Mouse (Mus musculus): ENCODE measurements around the gene Grip1.

Gene Grip1

DNA sequence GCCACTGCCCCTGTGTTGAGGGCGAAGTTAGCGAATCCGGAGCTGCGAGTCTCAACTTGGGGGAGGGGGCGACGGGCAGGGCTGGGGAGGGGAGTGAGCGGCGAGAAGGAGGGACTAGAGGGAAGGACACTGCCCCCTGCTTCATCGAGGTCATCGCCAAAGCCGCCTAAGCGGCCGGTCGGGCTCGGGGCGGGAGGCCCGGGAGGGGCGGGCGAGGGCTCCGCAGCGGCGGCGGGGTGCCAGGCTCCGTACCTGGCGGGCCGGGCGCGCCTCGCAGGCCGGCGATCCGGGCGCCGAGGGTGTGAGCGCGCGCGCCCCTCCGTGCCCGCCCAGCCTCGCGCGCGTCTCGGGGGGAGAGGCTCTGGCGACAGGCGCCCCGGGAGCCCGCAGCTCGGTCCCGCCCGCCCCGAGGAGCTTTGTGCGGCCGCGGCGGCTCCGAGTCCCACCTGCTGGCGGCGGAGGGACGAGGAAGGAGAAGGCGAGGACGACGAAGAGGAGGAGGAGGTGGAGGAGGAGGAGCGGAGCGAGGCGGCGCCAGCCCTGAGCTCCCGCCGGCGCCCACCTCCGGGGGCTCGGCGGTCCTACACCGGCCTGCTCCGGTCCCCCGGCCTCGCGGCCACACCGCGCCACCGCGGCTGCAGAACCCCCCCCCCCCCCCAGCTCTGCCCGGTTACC, at the start of gene Grip1:
Gene Grip1, plus strand, starts transcription at position 400 of the 675 bp plus-strand sequence.
- DNase-seq: peak; percentile 19

DNA sequence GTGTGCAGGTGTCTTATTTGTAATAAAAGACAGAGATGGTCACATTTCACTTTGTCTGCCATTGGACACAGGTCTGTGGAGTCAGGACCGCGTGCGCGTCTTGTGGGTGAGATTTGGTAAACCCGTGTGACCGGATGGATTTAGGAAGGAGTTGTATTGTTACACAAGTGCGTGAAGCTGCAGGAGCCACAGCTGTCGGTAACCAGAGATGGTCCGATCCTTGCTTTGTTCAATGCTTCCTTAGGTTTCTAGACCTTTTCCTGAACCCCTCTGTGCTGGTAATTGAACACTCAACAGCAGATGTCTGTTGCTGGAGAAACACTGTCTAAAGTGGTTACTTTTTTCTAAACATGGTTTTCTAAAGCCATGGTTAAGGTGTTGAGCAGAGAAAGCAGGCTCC, 48.5 kb upstream of the Grip1 start:
- DNase-seq: no peak

DNA sequence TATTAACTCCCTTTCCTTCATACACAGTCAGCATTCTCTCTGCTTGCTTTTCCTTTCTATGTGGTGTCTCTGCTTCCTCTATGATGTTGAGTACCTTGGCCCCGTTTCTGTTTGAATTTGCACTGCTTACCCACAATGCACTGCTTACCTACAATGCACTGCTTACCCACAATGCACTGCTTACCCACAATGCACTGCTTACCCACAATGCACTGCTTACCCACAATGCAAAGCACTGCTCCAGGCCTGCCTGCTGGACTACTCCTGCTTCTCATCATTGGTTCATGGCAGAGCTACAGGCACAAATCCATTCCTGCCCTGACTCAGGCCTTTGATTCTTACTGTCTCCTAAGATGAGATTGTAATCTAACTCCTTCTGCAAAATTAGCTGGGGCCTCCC, 48.0 kb upstream of the Grip1 start:
- DNase-seq: no peak

DNA sequence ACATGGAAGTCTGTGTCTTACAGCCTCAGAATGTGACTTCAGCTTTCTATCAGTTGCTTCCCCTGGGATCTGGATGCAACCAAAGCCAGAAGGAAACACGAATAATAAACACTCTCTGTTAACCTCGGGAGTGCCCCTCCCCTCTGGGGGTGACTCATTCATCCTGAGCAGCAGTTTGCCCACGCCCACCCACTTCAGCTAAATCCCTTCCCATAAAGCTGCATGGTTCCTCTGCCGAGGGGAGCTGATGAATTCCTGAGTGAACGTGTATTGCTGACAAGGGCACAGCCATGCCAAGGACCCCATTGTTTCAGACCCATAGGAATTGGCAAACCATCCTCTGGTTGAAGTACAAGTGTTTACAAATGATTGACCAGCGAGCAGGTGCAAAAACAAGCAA, 45.3 kb upstream of the Grip1 start:
- DNase-seq: peak; percentile 3

- DNase-seq: no peak
Measured at GRCm38 (mm10) chr10:119413238-119413637, 40.4 kb upstream of the Grip1 start.

GRCm38 (mm10) chr10:119415106-119415505, 38.5 kb upstream of the Grip1 start:
- DNase-seq: no peak

GRCm38 (mm10) chr10:119421418-119421817, 32.2 kb upstream of the Grip1 start:
- DNase-seq: no peak

DNA sequence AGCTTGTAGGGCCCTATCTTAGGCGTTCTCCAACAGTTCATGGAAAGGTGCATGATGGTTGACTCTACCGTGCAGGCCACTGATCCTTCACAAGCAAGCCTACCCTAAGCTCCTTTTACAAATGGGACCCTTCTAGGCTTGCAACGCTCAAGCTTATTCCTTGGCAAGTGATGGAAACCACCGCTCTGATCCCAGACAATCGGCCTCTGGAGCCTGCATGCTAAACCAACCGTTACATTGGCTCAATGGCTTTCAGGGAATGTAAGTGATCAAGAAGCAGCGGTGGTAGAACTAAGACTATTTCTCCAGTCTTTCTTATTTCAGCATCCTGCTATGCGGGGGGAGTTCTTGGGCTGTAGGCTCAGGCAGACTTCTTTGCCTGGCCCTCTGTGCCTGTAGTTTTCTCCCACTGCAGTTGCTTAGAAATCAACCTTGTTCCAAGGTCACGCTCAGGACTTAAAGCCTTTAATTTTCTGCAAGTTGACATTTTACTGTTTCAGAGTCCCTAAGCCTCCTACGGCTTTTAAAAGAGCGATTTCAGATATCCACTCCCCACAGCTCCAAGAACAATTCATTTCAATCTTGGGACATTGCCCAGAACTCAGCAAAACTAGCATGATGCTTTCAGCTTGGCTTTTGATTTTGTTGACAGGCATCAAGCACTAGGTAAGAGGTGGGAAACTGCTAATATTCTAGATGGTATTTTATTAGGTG, 29.7 kb upstream of the Grip1 start:
- DNase-seq: no peak

GRCm38 (mm10) chr10:119427653-119428052, 26.0 kb upstream of the Grip1 start:
- no peak for DNase-seq

GRCm38 (mm10) chr10:119428106-119428505, 25.5 kb upstream of the Grip1 start:
- no peak for DNase-seq

DNA sequence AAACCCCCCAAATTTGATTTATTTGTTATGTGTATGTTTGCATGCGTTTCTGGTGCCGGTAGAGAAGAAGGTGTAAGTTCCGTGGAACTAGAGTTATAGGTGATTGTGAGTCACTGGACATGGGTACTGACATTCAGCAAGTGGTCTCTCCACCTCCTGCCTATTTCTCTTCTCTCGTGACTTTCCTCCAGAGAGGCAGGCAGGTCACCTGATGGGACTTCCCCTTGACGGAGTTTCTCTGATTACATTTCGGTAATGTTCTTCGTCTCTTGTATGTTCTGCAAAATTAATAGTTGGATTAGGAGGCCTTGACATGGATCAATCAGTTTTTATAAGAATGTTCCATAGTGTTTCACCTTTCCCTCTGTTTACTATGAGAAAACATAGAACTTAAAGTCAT, 23.4 kb upstream of the Grip1 start:
- DNase-seq: no peak

DNA sequence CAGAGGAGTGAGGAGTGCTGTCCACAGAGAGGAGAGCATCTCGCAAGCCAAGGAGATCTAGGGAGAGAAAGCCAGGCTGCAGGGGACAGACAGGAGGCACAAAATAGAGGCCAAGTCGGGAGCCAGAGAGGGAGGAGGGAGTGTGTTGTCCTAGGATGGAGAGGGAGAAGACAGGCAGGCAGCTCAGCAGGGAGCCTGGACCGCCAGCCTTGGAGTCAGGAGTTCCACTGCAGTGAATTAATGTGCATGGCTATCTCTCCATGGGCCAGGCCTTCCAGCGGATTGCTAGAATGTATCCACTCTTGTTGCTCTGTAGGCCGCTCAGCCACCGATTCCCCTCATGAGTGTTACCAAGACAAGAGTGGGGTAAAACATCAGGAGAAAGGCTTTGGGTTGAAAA, 21.8 kb upstream of the Grip1 start:
- no peak for DNase-seq

DNA sequence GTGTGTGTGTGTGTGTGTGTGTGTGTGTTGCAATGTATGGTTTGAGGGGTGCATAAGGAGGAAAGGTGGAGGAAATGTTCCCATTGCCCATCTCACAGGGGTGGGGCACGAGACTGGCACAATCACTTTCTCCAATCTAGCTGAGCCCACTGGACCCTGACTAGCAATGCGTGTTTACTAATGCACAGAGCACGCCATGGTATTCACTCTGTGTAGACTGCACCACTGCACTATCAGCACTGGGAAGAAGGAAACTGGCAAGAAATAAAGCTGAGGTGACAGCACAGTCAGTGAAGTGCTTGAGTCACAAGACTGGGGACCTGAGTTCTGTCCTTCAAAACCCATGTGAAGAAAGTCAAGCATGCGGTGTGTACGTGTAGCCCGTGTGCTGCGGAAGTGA, 17.8 kb upstream of the Grip1 start:
- DNase-seq: no peak

DNA sequence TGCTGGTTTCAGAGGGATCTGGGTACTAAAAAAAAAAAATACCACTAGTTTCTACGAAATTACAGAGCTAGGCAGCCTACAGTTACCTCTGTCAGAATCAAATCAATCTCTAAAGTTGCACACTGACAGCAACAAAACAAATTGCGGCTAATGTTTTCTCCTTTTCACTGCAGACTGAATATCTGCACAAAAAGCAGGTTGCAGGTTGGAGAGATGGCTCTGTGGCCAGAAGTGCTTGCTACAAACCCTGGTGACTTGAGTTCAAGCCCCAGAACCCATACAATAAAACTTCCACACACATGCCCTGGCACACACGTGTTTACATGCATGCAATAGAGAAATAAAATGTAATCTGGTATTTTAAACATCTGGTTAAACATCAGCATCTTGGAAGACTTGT, 16.3 kb upstream of the Grip1 start:
- DNase-seq: no peak

DNA sequence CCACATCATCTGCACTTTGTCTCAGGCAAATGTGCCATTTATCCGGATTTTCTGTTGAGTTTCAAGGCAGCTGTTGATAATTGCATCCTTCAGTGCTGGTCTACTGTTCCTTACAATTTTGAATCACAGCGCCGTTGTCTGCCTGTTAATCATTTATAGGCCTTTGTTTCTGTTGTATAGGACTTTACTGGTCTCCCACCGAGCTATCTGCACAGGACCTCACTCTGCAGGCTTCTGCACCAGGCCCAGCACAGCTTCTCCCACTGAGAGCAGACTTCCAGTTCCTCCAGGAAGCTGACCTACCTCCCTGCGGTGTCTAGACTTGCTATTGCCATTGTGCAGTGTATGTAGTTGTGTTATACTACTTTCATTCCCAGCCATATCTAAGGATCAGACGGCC, 11.9 kb upstream of the Grip1 start:
- DNase-seq: no peak

GRCm38 (mm10) chr10:119447392-119447914, 6.2 kb upstream of the Grip1 start:
- DNase-seq: no peak

GRCm38 (mm10) chr10:119447930-119448329, 5.7 kb upstream of the Grip1 start:
- no peak for DNase-seq

GRCm38 (mm10) chr10:119452698-119453097, 932 bp upstream of the Grip1 start:
- no peak for DNase-seq

GRCm38 (mm10) chr10:119454106-119454667, 557 bp downstream of the Grip1 start:
- DNase-seq: peak; percentile 27

DNA sequence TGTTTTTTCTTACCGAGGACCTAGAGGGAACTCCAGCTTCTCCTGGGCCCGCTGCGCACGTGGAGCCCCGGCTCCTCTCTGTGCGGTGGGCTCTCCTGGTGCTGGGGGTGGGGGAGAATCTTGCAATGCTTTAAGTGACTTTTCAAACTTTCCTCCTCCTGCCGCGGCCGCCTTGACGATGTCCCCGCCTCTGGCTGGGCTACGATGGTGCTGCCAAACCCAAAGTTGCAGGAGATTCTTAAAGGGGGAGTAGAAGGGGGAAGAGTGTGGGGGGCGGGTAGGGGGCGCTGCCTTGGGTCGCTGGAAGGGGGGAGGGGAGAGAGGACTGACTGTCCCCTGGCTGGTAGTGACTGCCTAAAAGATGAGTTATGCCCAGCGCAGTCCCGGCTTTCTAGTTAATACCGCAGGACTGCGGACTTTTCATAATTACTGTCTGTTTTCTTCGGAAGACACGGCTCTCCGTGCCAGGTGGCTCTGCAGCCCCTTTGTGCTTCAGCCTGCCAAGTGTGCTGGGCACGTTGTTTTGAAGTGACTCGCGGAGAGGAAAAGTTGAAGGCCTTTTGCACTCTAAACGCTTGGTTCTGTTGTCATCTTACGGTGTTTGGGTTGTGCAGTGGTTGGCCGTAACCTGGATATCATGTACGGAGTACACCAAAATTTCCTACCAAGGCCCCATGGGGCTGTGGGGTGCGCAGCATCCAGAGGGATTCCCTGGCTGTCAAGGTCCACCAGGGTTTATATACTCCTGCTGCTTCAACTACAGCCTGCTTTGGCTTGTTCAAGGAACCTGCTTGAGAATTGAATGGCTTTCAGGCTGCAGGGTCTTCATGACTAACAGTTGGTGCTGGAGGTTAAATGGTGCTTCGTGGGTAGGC, 1.3 kb downstream of the Grip1 start:
- no peak for DNase-seq

DNA sequence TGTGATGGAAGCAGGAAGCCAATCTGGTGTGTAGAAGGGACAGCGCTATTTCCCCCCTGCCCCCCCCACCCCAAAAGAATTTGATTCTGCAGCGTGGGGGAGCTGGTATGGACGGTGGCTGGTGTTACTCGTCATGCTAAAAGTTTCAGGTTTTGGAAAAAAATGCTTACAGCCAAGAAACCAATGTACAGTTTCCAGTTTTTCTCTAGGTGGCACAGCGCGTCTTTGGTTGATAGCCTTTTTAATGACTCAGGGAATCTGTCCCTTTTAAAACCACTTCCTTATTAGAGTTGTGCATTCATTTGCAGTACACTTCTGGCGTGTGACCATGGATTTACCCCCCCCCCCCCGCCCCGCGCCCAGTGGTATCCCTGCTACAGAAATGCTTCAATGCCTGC, 1.9 kb downstream of the Grip1 start:
- no peak for DNase-seq

DNA sequence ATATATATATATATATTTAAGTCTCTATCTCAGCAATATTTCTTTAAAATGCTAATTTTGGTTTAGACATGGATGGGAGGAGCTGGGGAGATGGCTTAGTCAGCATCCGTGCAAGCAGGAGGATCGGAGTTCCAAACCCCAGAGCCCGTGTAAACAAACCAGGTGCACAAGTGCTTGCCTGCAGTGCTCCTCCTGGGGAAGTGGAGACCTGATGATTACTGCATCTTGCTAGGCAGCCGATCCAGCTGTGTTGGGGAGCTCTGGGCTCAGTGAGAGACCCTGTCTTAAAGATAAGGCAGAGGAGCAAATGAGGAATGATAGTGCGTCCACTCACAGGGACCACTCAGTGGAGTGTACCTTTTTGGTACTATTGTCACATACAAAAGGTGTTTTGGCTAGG, 3.5 kb downstream of the Grip1 start:
- DNase-seq: no peak

DNA sequence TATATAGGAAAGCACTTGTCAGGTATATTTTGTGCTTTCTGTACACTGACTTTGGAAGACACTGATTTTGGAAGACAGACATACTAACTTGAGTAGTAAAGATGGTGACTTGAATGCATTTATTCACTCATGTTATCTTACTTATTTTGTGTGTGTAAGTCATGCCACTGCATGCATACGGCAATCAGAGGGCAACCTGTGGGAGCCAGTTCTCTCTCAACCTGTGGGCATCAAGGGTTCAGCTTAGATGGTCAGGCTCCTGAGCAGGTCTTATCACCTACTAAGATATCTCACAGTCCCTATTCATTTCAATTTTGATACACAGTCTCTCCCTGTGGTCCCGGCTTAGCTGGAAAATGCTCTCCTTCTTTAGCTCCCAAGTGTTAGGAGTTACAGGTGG, 5.4 kb downstream of the Grip1 start:
- no peak for DNase-seq
